Mouse (Mus musculus): ENCODE results near the gene Zfp219. TPM values are rescaled to one million over a fixed set of nuclear protein-coding genes. Genes with fewer than 3 reads are reported as not detected.
A peak's percentile ranks its signal among the peaks of the same experiment; 100 is the strongest.

Gene Zfp219
- total RNA-seq, 2 experiments from 2014 or later = 10.8 to 11.7 TPM

DNA sequence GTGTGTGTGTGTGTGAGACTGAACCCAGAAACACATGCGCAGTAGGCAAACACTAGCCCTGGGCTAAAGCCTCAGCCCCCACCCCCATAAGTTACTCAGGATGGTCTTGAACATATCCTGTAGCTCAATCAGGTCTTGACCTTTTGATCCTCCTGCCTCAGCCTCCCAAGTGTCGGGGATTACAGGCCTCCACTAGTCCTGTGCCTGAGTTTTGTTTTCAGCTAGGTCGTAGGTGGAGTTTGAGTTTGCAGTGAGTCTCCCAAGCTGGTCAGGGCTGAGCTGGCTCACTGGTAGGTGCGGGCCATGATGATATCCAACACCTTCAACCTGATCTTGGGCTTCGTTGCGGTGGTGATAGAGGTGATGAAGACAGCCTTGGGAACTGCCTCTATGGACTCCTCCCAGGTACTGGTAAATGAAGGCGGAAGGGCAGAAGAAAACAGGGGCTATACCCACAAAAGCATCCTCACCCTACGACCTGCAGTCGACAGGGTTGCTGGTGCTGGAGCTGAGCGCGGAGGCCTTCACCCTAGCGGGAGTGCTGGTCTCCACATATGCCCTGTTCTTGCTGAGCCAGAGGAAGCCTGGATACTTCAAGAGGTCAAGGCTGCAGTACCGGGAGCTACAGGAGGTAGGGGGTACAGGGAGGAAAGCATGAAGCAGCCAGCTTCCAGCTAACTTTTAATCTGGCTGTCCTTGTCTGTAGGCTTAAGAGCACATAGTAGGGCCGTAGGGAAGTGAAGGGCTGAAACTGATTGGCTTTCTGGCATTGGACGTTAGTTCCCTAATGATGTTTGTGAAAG lies 2.1 kb downstream of the Zfp219 start:
- no peak for DNase-seq

DNA sequence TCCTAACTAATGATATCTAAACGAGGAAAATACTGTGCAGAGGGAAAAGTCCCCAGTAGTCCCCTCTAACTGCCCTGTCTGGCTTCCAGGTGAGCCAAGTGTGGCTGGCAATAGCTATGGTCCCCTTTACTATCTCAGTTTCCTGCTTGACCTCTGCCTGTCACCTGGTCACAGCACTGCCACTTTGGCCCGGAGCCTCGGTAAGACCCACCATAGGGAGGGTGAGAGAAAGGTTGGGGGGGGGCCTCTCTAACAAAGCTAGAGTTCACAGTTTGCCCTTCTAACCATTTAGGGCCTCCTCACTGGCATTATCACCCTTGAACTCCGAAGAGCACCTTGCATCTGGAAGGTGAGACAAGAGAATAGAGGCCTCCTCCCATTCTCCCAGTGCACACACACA lies 2.9 kb downstream of the Zfp219 start:
- no peak for DNase-seq

DNA sequence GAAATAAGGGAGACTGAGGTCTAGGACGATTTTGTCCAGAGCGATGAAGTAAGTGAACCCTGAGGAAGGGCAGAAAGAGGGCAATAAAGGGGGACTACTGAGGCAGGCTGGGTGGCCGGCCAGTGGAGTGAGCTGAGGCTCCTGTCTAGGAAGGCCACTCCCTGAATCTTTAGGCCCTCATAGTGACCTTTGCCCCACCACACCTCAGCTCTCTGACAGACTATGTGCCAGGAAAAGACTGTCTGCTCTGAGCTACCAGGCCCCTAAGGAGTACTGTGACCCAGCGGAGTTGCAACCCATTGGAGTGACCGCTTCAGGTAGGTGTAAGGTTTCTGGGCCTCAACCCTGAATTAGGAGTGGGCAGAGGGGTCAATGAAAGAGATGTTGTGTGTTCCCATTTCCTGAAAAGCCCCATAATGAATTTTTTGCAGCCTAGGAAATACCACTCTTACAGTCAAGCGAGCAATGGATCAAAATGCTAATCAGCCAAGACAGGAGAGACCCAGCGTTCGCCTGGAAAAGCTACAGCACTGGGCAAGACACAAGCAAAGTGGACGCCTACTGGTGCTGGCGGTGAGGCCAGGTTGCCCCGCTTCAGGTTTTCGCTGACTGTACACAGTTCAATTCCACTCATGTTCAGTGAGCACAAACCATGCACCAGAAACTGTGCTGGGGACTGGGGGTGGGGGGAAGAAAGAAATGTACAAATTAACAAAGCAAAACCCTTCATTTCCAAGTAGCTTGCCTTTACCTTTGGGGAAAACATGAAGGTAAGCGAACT lies 3.7 kb downstream of the Zfp219 start:
- DNase-seq = no peak

DNA sequence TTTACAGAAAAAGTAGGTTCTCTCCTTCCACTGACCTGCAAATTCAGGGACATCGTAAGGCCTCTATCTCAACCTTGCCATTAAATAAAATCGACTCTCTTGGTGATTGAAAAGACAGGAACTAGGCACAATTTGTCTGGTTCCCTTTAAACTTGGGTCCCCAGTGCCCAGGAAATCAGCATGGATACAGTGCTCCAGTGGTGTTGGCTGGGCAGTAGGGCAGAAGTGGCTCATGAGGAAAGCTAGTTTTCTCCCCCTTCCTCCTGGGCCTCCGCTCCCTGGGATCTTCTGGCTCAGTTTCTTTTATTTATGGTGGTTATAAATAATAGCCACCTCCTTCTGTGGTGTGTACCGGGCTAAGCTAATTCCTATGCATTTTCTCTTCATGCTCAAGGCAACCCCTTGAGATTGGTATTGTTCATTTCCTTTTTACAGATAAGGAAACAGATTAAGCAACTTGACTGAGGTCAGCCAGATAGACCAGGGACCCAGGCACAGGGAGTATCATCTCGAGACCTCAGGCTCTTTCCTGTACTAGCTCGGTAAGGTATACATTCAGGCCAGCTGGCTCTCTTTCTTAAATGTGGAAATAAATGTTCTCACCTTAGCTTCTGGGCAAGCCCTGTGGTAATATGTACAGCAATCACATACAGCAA lies 5.0 kb downstream of the Zfp219 start, which contains the start of gene Tmem253:
TSS of gene Tmem253 (plus strand) at position 214 of the 656 bp plus-strand sequence.
- DNase-seq = no peak

DNA sequence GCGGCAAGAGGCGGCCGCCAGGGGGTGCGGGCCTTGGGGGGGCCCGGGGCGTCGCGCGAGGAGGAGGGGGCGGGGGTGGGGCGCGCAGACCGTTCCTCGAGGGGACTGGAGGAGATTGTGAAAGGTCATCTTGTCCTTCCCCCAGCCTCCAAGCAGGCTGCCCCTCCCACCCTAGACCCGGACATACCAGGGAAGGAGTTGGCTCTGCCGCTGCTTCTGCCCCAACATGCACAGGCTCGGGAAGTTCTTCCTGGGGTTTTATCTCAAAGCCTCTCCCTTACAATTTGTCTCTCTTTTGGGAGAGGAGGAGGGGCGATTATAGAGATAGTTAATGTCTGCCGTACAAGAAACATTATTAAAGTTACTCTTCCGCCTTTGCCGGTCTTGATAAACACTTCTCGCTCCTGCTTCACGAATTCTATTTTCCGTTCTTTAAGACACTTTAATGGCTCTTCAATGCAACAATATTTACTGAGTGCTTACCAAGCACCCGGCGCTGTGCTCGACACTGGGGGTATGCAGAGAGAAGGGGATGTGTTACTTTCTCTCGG lies 5.7 kb downstream of the Zfp219 start:
- DNase-seq = peak; percentile 54

DNA sequence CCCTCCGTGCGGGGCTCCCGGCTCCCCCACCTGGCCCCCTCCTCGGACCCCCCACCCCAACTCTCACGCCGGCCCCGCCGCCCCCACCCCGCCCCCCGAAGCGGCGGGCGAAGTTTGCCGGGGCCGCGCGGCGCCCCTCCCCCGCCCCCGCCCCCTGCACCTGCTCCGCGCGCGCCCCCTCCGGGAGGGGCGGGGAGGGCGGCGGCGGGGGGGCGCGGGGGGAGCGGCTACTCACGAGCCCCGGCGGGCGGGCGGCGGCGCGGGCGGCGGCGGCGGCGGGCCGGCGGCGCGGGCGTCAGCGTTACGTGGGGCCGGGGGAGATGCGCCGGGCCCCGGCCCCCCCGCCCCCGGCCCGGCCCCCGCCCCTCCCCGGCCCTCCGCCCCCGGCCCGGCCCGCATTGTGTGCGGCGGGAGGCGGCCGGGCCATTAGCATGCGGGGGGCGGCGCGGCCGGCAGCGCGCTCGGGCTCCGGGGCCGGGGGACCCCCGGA lies 6.2 kb downstream of the Zfp219 start:
- DNase-seq = no peak

DNA sequence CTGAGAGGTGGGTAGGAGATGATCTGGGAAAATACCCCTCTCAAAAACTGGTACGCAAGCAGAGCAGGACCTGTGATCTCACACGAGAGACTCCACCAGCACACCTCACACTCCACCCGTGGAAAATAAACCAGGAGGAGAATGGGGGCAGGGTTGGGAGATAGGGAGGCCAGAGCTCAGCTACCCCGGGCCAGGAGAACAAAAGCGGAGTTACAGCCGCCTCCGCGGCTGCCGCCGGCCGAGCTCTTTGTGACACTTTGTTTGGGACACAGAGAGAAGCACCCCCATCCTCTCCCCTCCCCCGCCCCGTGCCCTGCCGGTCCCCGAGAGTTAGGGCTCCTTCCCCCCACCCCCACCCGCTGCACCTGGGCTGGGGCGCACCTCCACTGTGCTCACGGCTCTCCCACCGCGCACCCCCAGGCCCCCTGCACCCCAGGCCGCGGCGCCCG lies 6.7 kb downstream of the Zfp219 start:
- DNase-seq = peak; percentile 53

DNA sequence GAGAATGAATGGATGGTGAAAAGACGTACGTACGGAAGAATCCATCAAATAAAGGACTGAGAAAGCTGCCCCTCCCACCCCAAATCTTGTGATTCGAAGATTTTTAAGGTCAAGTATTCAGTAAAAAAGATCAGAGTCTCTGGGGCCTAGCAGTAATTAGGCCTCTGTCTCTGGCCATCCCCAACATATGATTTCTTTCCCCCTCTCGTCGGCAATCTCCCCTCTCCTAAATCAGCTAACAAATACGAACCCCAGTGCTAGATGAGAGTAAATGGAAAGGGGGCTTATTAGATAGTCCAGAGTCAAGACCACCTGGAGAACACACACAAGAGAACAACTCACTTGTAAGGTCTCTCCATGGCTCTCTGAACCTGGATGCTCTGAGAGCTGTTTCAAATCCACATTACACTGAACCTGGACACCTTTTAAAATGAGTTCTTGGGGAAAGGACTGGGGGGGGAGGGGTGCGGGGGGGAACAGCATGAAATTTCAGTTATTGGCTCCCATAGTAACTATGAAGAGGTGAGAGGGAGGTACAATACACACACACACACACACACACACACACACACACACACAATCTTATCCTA lies 7.4 kb downstream of the Zfp219 start:
- DNase-seq = no peak

DNA sequence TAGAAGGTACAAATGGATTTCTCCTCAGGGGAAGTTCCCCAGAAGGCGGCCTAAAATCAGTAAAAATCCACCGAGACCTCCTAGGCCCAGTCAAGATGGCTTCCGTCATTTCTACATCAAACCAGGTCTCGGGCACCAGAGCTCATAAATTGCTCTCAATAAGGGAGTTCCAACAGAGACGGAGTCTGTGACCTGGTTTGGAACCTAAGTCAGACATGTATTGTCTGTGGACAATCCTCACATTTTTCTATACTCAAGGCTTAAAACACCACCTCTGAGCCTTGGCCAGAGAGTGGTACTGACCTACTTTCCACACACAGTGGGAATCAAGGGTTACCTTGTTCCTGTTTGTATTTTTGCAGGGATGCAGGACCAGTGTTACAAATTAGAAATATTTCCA lies 8.0 kb downstream of the Zfp219 start:
- DNase-seq = no peak

DNA sequence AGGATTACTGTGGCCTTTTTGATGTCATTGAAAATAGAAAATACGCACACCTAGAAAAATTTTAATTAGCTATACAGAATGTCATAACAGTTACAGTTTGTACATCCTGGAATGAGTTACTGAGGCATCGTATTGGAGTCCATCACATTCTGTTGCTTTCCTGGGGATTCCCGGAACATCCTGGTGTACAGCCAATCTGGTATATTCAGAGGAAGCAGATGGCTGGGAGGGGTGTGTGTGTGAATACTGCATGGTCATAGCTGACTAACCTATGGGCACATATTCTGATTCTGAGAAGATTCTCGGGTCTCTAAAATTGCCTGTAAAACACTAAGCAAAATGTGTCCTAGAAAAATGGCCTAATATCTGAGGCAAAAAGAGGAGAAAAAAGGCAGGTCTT lies 8.4 kb downstream of the Zfp219 start:
- no peak for DNase-seq

DNA sequence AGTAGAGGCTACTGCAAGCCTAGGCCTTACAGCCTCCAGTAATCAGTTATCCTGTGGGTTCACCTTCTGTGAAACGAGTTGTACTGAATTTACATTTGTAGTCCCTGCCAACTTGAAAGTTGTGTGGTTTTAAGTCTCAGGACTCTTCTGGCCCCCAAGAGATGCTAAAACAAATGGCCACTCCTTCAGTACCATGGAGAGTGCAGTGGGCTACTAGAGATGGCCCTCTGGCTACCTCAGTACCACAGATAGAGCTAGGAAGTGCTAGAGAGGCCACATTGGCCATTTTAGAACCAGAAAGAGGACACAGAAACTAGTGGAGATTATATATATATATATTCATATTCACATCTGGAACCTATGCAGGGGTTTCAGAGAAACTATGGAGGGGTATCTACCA lies 8.8 kb downstream of the Zfp219 start:
- no peak for DNase-seq

DNA sequence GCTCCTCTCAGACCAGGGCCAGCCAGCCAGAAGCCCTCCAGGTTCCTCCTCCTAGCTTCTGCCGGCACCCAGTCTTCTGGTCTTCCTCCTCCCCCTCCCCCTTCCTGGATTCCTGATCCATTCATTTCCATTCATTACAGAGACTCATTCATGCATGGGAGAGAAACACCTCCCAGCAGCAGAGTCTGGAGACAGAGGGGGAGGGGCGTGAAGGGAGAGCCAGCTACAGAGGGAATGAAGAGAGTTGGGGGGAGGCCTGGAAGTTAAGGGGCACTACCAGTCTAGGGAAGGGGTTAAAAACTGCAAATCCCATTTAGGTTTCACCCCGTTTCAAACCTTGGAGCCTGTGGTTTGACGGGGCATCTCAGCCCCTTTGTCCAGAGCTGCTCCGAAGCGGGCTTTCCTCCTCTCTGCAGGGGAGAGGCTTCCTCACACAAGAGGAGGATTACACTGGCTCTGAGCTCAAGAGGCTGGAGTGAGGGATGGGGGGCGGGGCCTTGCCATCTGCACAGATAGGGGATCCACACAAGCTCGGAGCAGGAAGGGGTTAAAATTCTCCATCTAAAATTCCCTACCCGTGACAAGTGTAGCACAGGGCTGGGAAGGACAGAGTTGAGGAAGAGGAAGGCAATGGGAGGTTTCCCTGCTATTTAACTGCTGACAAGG lies 10.0 kb downstream of the Zfp219 start:
- DNase-seq = no peak

DNA sequence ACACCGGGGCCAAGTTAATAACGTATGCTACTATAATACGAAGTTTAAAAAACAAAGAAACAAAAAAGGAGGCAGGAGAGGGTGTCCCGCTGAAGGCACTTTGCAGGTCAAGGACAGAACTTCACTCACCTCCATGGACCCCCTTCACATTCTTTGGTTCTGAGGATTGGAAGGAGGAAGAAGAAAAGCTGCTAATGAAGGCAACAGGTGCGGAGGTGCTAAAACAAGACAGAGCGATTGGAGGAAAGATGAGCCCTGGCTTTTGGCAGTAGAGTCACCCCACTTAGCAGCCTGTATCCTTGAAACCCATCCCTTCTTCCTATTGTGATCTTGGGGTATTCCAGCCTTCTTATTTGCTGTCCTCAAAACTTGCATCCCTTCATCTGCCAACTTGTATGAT lies 10.7 kb downstream of the Zfp219 start:
- no peak for DNase-seq

DNA sequence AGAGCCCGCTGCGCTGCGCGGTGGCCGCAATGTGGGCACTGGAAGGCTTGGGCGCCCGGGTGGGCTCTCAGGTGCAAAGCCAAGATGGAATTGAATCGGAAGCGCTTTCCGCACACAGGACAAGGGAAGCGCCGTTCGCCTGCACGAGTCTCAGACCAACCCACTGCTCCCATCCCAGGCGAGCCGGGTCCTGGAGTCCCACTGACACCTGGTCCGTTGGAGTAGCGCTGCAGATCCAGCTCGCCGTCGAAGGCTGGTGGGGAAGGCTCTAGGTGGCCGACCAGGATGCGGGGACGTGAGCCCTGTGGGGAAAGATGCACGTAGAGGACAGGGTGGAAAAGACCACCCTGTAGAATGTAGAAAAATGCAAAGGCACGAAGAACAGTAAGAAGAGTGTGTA lies 11.2 kb downstream of the Zfp219 start:
- DNase-seq = no peak

DNA sequence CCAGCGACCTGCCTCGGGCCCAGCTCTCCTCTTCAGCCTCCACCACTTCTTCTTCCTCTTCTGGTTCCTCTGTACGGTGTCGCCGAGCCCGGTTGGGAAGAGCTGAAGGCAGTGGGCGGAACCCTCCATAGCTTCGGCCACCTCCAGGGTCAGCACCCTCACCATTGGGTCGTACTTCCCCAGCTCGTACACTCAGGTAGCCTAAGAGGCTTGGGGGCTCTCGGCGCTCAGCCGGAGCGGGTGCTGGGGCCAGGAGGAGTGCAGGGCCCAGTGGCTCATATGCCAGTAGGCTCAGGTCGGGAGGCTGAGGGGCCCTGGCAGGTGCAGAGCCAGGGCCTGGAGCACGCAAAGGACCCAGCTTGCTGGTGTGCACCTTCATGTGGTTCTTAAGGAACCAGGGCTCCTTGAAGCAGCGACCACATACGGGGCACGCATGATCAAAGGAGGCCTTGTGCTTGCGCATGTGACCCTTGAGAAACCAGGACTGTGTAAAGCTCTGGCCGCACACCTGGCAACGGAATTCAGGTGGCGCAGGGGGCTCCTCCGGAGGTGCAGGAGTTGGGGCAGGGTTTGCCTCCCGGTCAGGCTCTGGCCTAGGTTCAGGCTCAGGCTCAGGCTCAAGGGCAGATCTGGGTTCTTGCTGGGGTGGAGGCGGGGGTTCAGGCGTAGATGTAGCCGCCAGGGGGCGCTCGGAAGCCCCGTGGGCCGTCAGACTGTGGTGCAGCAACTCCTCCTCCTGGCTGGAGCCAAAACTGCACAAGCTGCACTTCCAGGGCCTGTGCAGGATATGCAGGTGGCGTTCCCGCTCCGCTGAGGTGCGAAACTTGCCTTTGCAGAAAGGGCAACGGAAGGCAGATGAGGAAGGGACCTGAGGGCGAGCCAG lies 12.0 kb downstream of the Zfp219 start:
- peak; percentile 85 for DNase-seq

DNA sequence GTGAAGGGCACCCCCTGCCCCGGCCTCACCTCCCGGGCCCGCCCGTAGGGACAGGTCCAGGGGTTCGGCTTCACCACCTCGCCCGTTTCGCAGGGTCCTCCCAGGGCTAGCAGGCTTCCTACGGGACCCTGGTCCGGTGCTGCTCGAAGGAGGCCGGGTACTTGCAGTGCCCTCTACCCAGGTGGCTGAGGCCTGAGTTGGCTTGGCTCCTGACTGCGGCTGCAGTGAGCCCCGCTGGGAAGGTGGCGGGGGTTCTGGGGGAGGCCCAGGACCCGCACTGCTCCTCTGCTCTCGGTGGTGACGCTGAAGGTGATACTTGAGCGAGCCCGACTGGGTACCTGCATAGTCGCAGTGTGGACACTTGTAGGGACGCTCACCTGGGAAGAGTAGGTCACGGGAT lies 13.8 kb downstream of the Zfp219 start:
- no peak for DNase-seq

DNA sequence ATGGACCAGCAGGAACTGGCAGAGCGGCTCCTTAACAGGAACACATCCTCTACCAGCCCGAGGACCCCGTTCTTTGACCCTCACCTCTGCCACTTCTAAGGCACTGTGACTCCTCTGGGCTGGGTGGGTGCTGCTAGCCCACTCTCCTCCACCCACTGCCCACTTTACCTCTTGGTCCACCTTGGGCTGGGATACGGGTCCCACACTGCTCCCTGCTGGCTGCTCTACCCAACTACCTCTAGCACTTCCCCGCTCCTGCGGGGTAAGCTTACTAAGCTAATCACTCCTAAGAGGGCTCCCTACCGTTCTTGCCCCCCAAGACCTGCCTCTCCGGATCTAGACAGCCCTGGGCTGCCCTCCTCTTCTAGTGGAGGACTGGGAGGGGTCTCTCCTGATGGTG lies 14.3 kb downstream of the Zfp219 start:
- no peak for DNase-seq

DNA sequence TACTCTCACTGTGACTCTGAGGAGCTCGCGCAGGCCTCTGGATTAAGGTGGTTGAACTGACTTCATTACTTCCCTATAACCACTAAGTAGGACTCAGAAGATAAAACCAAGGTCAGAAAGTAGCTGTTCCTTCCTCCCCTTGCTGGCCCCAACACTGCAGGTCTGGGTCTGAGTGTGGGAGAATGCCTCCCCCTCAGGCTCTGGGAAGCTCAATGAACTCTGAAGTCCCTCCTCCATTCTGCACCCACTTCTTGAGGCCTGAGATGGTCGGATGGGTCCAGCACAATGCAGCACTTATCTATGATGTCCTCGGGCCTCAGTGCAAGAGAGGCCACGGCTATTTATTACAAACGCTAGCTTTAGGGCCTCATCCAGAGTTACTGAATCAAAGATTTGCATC lies 14.9 kb downstream of the Zfp219 start:
- no peak for DNase-seq

DNA sequence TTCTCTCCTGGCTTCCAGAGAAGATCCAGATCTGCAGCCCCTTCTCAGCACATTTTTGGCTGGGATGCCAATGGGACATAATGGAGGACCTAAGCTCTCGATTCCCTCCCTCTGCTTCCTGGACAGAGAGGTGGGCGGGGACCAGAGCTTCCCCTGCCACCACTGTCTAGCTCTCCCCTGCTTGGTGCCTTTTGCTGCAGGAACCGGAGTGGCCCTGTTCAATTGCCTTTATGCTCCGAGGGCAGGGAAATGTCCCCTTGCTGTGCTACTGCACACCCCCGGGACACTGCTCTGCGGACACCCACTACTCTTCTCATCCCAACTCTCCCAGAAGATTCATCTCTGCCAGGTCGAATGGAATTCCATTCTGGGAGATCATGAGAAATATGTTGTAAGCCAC lies 15.4 kb downstream of the Zfp219 start:
- DNase-seq = no peak

DNA sequence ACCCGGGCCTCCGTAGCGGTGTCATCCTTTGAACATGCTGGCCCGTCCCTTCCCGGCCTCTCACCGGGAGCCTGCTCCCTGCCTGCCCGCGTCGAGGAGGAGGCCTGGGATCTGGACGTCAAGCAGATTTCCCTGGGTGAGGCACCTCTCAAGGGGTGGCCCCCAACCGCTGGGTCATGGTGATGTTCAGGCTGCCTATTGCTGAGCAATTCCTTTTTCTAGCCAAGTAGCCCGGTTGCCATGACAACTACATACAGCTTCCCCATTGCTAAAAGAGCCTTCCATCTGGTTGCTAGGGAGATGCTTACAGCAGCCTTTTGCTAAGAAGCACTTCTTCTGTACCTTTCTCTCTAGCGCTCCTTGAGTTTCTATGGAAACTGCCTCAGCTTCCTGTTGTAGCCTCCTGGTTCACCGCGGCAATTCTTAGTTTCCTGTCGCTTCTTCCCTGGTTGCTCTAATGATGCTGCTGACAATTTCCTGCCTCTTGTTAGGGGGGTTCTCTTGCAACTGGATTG lies 16.5 kb downstream of the Zfp219 start:
- no peak for DNase-seq

All from gastrocnemius, postnatal 25 days (tissue).